Mouse (Mus musculus) monocyte, adult 5-6 weeks (primary cell): ENCODE measurements around the gene Nrp1. TPM values are rescaled to one million over a fixed set of nuclear protein-coding genes. Genes with fewer than 3 reads are reported as not detected.

Experiments used
- ATAC-seq: fragments of 153-309, 156-312 bp; replicated peaks from 2 replicates; pipeline ENCODE4 v1.8.0; 2017; ENCODE audit warnings: mild to moderate bottlenecking; ENCODE audit not compliant: low TSS enrichment, insufficient number of reproducible peaks, severe bottlenecking, poor library complexity, low FRiP score
- total RNA-seq: library from RNA; stranded (forward); fragments of 200-1000, 200-491, 200-594 nt; gene quantifications from 3 replicates; pipeline ENCODE4 v1.2.3, GENCODE M21; 2017

Gene Nrp1
- total RNA-seq, 1 experiment from 2014 or later, result 28.9 TPM

DNA sequence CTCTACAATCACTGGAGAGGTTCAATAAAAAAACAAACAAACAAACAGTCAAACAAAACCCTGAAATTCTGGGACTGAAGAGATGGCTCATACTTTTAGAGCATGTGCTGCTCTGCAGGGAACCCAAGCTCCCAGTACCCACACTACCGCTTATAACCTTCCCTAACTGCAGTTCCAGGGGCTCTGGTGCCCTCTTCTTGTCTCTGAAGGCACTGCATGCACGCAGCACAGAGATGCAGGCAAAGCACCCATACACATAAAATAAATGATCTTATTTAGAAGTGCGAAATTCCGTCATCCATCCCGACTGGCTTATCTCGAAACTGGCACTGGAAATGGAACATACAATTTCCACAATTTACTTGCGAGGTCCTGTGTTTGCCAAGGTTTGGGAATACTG lies 165.4 kb downstream of the Nrp1 start:
- ATAC-seq, result no peak

DNA sequence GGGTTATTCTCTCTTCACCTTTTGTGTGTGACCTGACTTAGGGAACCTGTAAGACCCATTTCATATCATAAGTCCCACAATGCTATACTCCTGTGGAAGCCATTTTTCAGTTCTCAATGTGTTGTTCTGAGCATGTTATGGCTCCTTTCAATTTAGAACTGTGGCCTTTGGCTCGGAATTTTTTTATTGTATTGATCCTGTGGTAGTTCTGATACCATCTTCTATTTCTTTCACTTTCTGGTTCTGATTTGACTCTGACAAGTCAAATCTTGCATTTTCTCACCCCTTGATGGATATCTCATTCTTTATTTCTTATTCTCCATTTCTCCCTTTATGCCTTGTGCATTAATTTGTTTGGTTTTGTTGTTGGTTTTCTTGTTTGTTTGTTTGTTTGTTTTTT lies 167.5 kb downstream of the Nrp1 start:
- no peak for ATAC-seq

DNA sequence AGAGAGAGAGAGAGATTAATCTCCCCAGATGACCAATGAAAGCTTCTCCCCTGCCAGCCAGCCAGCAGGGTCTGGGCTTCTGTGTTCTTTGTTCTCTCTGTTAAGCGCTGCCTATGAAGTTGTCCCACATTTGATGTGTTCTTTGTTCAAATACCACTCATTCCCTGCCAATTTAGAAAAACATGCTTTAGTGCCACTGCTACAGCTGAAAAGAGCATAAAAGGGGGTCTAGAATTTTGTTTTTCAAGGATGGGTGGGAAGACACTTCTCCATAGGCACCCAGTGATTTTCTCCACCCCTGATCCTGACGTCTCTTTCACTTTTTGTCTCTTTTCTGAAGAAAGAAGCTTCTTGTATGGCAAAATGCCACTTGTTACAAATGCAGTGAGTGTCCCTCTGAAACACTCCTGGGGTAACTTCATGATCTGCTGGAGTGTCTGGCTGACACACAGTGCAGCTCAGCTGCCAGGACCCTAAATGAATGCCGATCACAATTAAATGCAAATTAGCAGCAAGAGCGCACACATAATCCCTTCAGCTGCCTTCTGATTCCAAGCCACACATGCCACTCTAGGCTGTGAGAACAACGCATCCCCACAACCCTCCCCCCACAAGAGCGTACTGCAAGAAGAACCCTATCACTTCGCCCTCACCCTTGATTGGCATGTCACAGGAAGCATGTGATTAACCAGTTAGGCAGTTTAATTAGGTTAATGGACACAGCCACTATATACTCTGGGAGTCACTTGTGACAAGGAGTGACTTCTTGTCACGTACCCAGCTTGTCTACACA lies 170.4 kb downstream of the Nrp1 start:
- ATAC-seq, result no peak

DNA sequence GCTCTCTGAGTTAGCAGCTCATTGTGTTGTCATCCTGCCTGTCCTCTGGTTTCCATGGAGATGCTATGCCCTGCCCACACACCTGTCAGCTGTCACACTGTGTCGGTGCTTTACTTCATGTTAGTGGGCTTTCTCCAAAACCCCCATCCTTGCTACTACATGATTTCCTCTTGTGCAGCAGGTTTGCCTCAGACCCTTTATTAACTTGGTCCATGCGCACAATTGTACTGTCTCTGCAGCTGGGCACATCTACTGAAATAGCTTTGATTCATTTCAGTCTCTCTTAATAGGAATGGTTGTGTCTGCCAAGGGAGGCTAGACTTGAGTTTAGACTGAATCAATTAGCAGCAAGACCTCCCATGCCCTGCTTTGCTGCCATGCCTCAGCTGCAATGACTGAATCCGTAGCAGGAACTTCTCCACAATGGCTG lies 176.1 kb downstream of the Nrp1 start:
- ATAC-seq, result no peak

DNA sequence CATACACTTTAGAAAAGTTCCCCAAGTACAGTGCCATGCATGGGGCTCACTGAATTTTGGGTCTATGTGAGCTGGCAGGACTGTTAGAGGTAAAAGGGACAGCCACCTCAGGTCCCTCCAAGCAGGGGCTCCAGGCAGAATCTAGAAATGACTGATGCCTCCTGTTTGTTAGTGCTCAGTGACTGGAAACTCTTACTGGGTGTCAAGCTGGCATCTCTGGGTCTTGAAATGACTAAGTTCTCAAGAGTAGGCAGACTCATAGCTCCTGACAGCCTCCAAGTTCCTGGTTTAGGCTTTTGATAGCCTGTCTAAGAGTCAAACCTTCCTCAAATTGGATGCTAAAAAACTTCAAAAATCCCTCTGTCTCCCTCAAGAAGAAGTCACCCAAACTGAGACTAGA lies 177.3 kb downstream of the Nrp1 start:
- ATAC-seq, result no peak

DNA sequence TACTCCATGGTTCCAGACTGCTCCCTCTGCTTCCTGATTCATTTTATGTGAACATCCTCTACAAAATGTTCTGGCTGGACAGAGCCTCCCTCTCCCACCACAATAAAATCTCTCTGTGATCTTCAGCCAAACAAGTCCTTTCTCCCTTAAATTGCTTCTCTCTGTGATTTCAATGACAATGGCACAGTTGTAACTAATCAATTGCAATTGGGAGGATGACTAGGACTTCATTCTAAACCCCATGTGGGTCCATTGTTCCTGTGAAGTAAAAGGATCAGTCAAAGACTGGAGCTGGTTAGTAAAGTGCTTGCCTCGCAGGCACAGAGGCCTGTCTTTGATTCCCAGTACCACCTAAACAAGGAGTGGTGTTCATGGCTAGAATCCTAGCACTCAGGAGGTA lies 180.0 kb downstream of the Nrp1 start:
- no peak for ATAC-seq

DNA sequence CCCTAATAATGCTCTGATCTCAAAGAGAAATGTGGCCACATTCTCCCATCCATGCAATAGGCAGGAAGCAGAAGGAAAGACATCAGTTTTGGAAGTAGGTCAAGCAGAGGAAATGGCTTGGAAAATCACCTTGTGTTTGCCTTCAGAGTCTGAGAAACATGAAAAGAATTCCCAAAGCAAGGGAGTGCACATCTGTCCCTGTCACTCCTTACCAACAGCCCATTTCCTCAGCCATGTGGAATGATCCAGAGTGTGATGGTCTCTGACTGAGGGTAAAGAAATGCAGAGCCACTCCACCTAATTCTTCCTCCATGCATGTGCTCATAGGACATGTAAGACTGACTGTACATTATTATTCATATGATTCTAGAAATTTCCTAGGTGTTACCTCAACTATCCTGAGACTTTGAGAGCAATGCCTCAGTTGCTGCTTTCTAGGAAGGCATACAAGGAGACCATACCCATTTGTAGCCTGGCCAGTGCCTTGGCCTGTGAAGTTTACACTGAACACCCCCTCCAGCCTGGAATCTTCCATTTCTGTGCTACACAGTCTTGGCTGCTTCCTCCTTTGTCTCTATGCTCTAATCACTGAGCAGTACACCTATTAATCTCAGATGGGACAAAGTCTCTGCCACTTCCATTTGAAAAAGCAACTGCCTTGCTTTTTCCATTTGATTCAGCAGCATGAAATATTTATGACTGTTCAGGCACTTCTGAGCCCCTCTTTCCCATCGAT lies 183.1 kb downstream of the Nrp1 start:
- ATAC-seq, result no peak

DNA sequence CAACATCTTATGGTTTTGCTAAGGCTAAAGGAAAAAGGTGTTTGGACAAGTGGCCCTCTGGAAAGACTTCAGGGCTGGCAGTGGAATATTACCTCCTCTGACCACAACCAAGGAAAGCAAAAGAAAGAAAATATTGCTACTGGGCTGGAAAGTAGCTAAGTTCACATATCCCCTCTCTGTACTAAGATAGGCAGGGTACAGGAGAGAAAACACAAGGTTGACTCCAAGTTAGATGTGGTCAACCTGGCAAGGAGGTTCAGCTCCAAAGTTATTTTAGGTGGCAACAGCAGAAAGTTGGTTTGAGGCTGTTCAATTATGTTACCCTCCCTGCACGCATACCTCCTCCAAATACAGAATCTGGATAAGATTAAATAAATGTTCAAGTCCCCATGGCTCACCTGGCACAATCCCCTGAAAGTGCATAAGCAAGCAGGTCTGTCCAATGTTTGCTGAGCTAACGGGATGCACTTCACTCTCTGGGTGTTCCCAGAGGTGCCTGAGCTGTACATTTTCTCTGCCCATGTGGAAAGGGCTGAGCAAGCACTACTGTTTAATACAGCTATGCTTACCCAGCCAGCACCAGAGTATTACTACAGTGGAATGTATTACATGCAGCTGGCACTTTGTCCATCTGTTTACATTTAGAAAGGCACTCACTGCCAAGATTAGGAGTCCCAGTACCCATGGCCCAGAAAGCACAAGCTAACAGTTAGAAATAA lies 185.9 kb downstream of the Nrp1 start:
- ATAC-seq, result no peak

DNA sequence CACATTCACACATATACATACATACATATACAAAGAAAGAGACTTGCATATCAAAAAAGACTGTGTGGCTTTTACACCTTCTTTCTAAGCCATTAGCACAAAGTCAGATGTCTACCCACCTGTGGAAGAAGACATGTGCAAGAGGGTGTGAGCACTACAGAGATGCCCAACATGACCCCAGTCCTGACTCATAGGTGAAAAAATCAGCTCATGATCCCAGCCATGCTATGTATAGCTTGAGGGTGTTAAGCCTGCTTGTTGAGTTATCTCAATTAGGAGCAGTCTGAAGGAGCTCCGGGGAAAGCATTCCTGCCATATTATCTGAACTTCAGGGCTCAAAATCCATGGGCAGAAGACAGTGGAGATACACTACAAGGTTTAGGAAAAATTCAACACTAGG lies 187.9 kb downstream of the Nrp1 start:
- ATAC-seq, result no peak

DNA sequence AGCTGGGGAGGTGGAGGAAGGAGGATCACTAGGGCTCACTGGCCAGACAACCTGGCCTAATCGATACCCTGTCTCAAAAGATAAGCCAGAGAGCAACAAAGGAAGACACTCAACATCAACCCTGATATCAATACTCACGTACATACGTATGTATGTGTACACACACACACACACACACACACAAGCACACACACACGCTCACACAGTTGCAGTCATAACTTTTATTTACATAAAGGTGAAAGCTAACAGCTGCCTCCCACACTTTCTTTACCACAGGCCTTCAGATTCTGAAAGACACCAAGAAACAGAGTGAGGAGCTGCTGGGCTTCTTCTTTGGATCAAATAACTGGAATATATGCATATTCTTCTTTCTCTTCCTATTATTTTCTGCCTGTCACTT lies 189.0 kb downstream of the Nrp1 start:
- no peak for ATAC-seq

DNA sequence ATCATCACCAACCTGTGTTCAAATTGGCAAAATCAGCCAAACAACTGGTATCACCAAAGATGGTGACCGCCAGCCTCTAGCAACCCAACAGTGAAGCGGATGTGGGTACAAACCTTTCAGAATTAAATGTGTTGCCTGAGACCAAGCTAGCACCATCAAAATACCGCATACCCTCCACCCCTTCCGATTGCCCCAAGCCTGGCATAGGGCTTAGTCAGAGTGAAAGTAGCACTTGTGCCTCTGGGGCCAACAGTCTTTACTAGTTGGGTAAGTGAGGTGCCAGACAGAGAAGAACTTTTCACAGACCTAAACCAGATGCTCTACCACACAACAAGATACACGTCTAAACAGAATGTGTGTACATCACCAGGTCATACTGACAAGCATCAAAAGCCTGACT lies 191.3 kb downstream of the Nrp1 start:
- ATAC-seq, result peak; percentile 81

DNA sequence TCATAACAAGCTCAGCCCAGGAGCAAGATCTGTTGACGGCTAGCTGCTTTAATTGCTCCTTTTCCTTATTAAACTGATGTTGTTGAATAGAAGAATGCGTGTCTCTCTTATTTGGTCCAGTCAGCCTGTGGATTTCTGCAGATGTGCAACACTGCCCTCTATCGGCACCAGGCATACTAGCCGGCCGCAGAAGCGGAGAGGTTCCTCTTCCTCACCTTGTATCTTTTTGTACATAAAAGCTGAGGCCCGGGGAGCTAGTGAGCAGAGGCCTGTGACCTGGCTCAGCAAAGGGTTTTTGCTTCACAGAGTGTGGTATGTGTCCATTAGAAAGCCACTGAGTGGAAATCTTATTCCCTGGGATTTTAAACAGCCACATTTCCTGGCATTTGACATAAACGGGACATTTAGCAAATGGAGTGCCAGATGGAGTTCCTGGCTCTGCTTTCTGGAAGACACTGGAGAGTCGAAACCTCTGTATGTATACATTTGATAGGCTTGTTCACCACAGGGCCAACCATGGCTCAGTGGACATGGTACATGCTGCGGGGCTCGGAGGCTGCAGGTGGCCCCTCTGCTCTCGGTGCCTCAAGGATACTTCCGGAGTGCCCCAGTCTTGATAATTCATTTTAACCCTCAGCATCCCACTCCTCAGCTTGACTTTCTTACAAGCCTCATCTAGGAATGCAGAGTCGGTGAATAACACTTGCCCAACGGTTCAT lies 193.2 kb downstream of the Nrp1 start:
- peak; percentile 79 for ATAC-seq
